Mouse (Mus musculus) lung, postnatal 0 days (tissue): Measurements from ENCODE around the gene Dab2ip. TPM values are rescaled to one million over a fixed set of nuclear protein-coding genes. Genes with fewer than 3 reads are reported as not detected.
A peak's percentile ranks its signal among the peaks of the same experiment; 100 is the strongest.

ENCODE experiments used
- ATAC-seq: fragments of 200-750 bp; cut with Nextera tagmentation; 2 replicates; pipeline ENCODE4 v1.8.0; 2017; ENCODE audit warnings: moderate library complexity
- DNase-seq: peaks from one replicate; pipeline ENCODE4 v3.0.0-alpha.2; 2016; ENCODE audit warnings: low spot score
- H3K27ac ChIP-seq: fragments of 300-500 bp; sonication (generic); 2 replicates; pipeline ENCODE4 v1.5.1; 2014; ENCODE audit warnings: antibody characterized with exemption, mild to moderate bottlenecking, low read length, mixed read lengths
- H3K27me3 ChIP-seq: fragments of 300-500 bp; sonication (generic); replicated peaks from 2 replicates; pipeline ENCODE4 v1.6.1; 2014; ENCODE audit warnings: low read length, mixed read lengths; ENCODE audit not compliant: insufficient read depth
- H3K36me3 ChIP-seq: fragments of 300-500 bp; sonication (generic); 2 replicates; pipeline ENCODE4 v1.6.1; 2014; ENCODE audit warnings: low read length, mixed read lengths; ENCODE audit not compliant: insufficient read depth
- H3K4me1 ChIP-seq: fragments of 300-500 bp; sonication (generic); 2 replicates; pipeline ENCODE4 v1.6.1; 2014; ENCODE audit warnings: antibody characterized with exemption, low read depth, low read length, mixed read lengths; ENCODE audit not compliant: insufficient read depth
- H3K4me2 ChIP-seq: fragments of 300-500 bp; sonication (generic); replicated peaks from 2 replicates; pipeline ENCODE4 v1.6.1; 2014; ENCODE audit warnings: low read depth, mild to moderate bottlenecking, low read length, moderate library complexity, mixed read lengths
- H3K4me3 ChIP-seq: fragments of 300-500 bp; sonication (generic); 2 replicates; pipeline ENCODE4 v1.5.1; 2014; ENCODE audit warnings: low read depth, low read length
- H3K9ac ChIP-seq: fragments of 300-500 bp; sonication (generic); replicated peaks from 2 replicates; pipeline ENCODE4 v1.6.1; 2014; ENCODE audit warnings: low read depth, mild to moderate bottlenecking
- H3K9me3 ChIP-seq: fragments of 300-500 bp; sonication (generic); 2 replicates; pipeline ENCODE4 v1.6.1; 2016; ENCODE audit warnings: low read length, mixed read lengths
- CTCF ChIP-seq: IDR thresholded peaks from 2 replicates; pipeline ENCODE4 v1.5.1; 2016; ENCODE audit warnings: antibody characterized with exemption, mild to moderate bottlenecking
- EP300 ChIP-seq: IDR thresholded peaks from 2 replicates; pipeline ENCODE4 v1.6.1; 2016; ENCODE audit warnings: antibody characterized with exemption, mild to moderate bottlenecking, control low read depth
- WGBS: fragments of 180-500 bp; shearing (Covaris S2); extraction: QIAGEN DNeasy Blood & Tissue Kit; methylation state at CpG from one replicate; pipeline ENCODE4 v1.1.7; 2014; 5-methylcytosine and 5-hydroxymethylcytosine counted together
- polyA plus RNA-seq: library from polyadenylated mRNA; unstranded; fragments of >200 nt; fragmentation: Nextera tagmentation; extraction: Ambion mirVana; gene quantifications from 2 replicates; pipeline ENCODE4 v1.2.1, GENCODE M21; 2015

Dab2ip gene
- polyA plus RNA-seq, 1 experiment from 2014 or later: 75.8 TPM

- 44% methylated on average over 13 of the region's 13 CpGs for WGBS
- Histone ChIP-seq H3K9me3 (no peaks in the 10 kb centered on the region), H3K27me3 (no peaks in the 10 kb centered on the region), H3K9ac (no peak overlapping the region), H3K4me2 (no peak overlapping the region), H3K4me3 (no peak overlapping the region), H3K36me3 (no peaks in the 10 kb centered on the region), H3K27ac (0 out of 2 replicates have a peak overlapping the region, but pooled peaks have one; percentile 15), H3K4me1 (no peaks in the 10 kb centered on the region; the same call in none of the 2 replicates)
- DNase-seq: peak; percentile 76
- TF ChIP-seq EP300: no peak
- TF ChIP-seq CTCF: no peak
- ATAC-seq: peak; percentile 60
Observed at GRCm38 (mm10) chr2:35640576-35640975, 82.5 kb downstream of the Dab2ip start.

- Histone ChIP-seq H3K9me3 (no peaks in the 10 kb centered on the region), H3K36me3 (no peaks in the 10 kb centered on the region), H3K4me3 (no peak overlapping the region), H3K9ac (no peak overlapping the region), H3K27ac (no peak overlapping the region), H3K27me3 (no peaks in the 10 kb centered on the region), H3K4me1 (no peaks in the 10 kb centered on the region; the same call in none of the 2 replicates), H3K4me2 (no peak overlapping the region)
- no peak for TF ChIP-seq EP300
- TF ChIP-seq CTCF: no peak
- ATAC-seq (no peak), DNase-seq (no peak)
- 67% methylated on average over 7 of the region's 7 CpGs for WGBS
Observed at GRCm38 (mm10) chr2:35642224-35642623, 84.2 kb downstream of the Dab2ip start.

DNA sequence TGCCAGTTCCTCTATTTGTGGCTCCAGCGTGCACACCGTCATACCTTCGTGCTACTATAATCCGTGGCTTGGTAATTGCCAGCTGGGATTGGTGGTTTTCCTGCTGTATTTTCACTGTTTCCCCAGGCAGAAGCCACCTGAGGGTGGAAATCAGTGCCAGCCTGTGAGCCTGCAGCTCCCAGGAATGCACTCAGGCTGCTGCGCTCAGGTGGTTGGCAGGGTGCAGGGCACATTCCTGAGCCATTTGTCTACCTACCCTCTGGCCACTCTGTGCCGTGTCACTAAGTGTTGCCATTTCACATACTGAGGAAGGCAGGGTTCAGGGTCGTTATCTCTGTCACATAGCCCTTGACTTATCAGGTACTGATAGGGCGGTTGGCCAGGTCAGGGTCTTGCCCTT, 88.5 kb downstream of the Dab2ip start:
- Histone ChIP-seq H3K9ac (no peak overlapping the region), H3K27ac (0 out of 2 replicates have a peak overlapping the region, but pooled peaks have one; percentile 11), H3K9me3 (no peaks in the 10 kb centered on the region), H3K4me3 (no peak overlapping the region), H3K4me2 (no peak overlapping the region), H3K4me1 (no peaks in the 10 kb centered on the region; the same call in 1 of the 2 replicates), H3K27me3 (no peaks in the 10 kb centered on the region), H3K36me3 (no peaks in the 10 kb centered on the region)
- peak; percentile 83 for ATAC-seq
- 58% methylated on average over 8 of the region's 8 CpGs for WGBS
- DNase-seq: peak; percentile 80
- TF ChIP-seq CTCF (peak; percentile 17; the same call in 1 of the 2 replicates), EP300 (peak; percentile 52; the same call in 1 of the 2 replicates)

- H3K9me3 ChIP-seq: no peaks in the 10 kb centered on the region
- no peaks in the 10 kb centered on the region for H3K27me3 ChIP-seq
- H3K4me2 ChIP-seq: no peak overlapping the region
- no peak overlapping the region for H3K27ac ChIP-seq
- H3K36me3 ChIP-seq: no peaks in the 10 kb centered on the region
- 39% methylated on average over 4 of the region's 4 CpGs for WGBS
- DNase-seq (peak; percentile 77), ATAC-seq (peak; percentile 64)
- TF ChIP-seq EP300: no peak
- peak; percentile 98 for TF ChIP-seq CTCF
- no peak overlapping the region for H3K4me3 ChIP-seq
- no peak overlapping the region for H3K9ac ChIP-seq
- H3K4me1 ChIP-seq: no peaks in the 10 kb centered on the region; the same call in 1 of the 2 replicates
Observed at GRCm38 (mm10) chr2:35649708-35650107, 91.6 kb downstream of the Dab2ip start.

GRCm38 (mm10) chr2:35651297-35651731, 93.2 kb downstream of the Dab2ip start:
- Histone ChIP-seq H3K36me3 (no peaks in the 10 kb centered on the region), H3K4me1 (no peaks in the 10 kb centered on the region; the same call in none of the 2 replicates), H3K9ac (no peak overlapping the region), H3K4me3 (no peak overlapping the region), H3K4me2 (no peak overlapping the region), H3K9me3 (no peaks in the 10 kb centered on the region), H3K27me3 (no peaks in the 10 kb centered on the region), H3K27ac (no peak overlapping the region)
- DNase-seq: peak; percentile 55
- peak; percentile 70 for TF ChIP-seq CTCF
- TF ChIP-seq EP300: no peak
- 43% methylated on average over 6 of the region's 6 CpGs for WGBS
- ATAC-seq: no peak

GRCm38 (mm10) chr2:35652984-35653383, 94.9 kb downstream of the Dab2ip start:
- Histone ChIP-seq H3K4me1 (no peaks in the 10 kb centered on the region; the same call in none of the 2 replicates), H3K9me3 (no peaks in the 10 kb centered on the region), H3K9ac (no peak overlapping the region), H3K27me3 (no peaks in the 10 kb centered on the region), H3K4me3 (no peak overlapping the region), H3K4me2 (no peak overlapping the region), H3K27ac (no peak overlapping the region), H3K36me3 (no peaks in the 10 kb centered on the region)
- ATAC-seq (no peak; the same call in 1 of the 2 replicates), DNase-seq (no peak)
- 67% methylated on average over 4 of the region's 4 CpGs for WGBS
- TF ChIP-seq CTCF (no peak), EP300 (no peak)
